Mouse (Mus musculus) lung, postnatal 0 days (tissue): ENCODE results near the gene Klhdc8b. TPM values are rescaled to one million over a fixed set of nuclear protein-coding genes. Genes with fewer than 3 reads are reported as not detected.

ENCODE experiments used
- ATAC-seq: fragments of 200-750 bp; cut with Nextera tagmentation; 2 replicates; pipeline ENCODE4 v1.8.0; 2017; ENCODE audit warnings: moderate library complexity
- DNase-seq: peaks from one replicate; pipeline ENCODE4 v3.0.0-alpha.2; 2016; ENCODE audit warnings: low spot score
- H3K27ac ChIP-seq: fragments of 300-500 bp; sonication (generic); 2 replicates; pipeline ENCODE4 v1.5.1; 2014; ENCODE audit warnings: antibody characterized with exemption, mild to moderate bottlenecking, low read length, mixed read lengths
- H3K27me3 ChIP-seq: fragments of 300-500 bp; sonication (generic); replicated peaks from 2 replicates; pipeline ENCODE4 v1.6.1; 2014; ENCODE audit warnings: low read length, mixed read lengths; ENCODE audit not compliant: insufficient read depth
- H3K36me3 ChIP-seq: fragments of 300-500 bp; sonication (generic); 2 replicates; pipeline ENCODE4 v1.6.1; 2014; ENCODE audit warnings: low read length, mixed read lengths; ENCODE audit not compliant: insufficient read depth
- H3K4me1 ChIP-seq: fragments of 300-500 bp; sonication (generic); 2 replicates; pipeline ENCODE4 v1.6.1; 2014; ENCODE audit warnings: antibody characterized with exemption, low read depth, low read length, mixed read lengths; ENCODE audit not compliant: insufficient read depth
- H3K4me2 ChIP-seq: fragments of 300-500 bp; sonication (generic); replicated peaks from 2 replicates; pipeline ENCODE4 v1.6.1; 2014; ENCODE audit warnings: low read depth, mild to moderate bottlenecking, low read length, moderate library complexity, mixed read lengths
- H3K4me3 ChIP-seq: fragments of 300-500 bp; sonication (generic); 2 replicates; pipeline ENCODE4 v1.5.1; 2014; ENCODE audit warnings: low read depth, low read length
- H3K9ac ChIP-seq: fragments of 300-500 bp; sonication (generic); replicated peaks from 2 replicates; pipeline ENCODE4 v1.6.1; 2014; ENCODE audit warnings: low read depth, mild to moderate bottlenecking
- H3K9me3 ChIP-seq: fragments of 300-500 bp; sonication (generic); 2 replicates; pipeline ENCODE4 v1.6.1; 2016; ENCODE audit warnings: low read length, mixed read lengths
- CTCF ChIP-seq: IDR thresholded peaks from 2 replicates; pipeline ENCODE4 v1.5.1; 2016; ENCODE audit warnings: antibody characterized with exemption, mild to moderate bottlenecking
- EP300 ChIP-seq: IDR thresholded peaks from 2 replicates; pipeline ENCODE4 v1.6.1; 2016; ENCODE audit warnings: antibody characterized with exemption, mild to moderate bottlenecking, control low read depth
- WGBS: fragments of 180-500 bp; shearing (Covaris S2); extraction: QIAGEN DNeasy Blood & Tissue Kit; methylation state at CpG from one replicate; pipeline ENCODE4 v1.1.7; 2014; 5-methylcytosine and 5-hydroxymethylcytosine counted together
- polyA plus RNA-seq: library from polyadenylated mRNA; unstranded; fragments of >200 nt; fragmentation: Nextera tagmentation; extraction: Ambion mirVana; gene quantifications from 2 replicates; pipeline ENCODE4 v1.2.1, GENCODE M21; 2015

Gene Klhdc8b
- polyA plus RNA-seq, 1 experiment from 2014 or later, result 60.5 TPM

DNA sequence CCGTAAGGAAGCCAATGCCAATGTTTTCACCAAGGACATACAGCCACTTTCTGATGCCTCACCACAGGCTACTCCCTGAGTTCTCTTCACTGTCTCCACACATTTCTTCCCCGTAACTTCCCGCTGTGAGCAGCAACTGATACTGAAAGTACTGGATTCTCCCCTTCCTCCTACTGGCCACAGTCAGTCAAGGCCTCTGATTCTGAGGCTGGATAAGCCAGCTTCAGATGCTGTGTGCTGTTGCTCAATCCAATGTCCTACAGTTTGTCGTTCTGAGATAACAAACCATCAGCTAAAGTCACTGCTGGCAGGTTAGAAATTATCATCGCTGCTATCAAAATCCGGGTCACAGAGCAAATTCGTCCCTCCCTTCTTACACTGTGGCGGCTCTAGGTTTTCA, 56.9 kb downstream of the Klhdc8b start:
- H3K4me3 ChIP-seq, result no peak overlapping the region
- TF ChIP-seq CTCF (no peak), EP300 (no peak)
- peak; percentile 20 for DNase-seq
- no peaks in the 10 kb centered on the region for H3K27me3 ChIP-seq
- H3K4me1 ChIP-seq, result no peaks in the 10 kb centered on the region; the same call in 1 of the 2 replicates
- no peak for ATAC-seq
- no peak overlapping the region for H3K4me2 ChIP-seq
- 74% methylated on average over 8 of the region's 8 CpGs for WGBS
- H3K27ac ChIP-seq, result no peak overlapping the region
- H3K9me3 ChIP-seq, result no peaks in the 10 kb centered on the region
- no peak overlapping the region for H3K9ac ChIP-seq
- H3K36me3 ChIP-seq, result no peaks in the 10 kb centered on the region

DNA sequence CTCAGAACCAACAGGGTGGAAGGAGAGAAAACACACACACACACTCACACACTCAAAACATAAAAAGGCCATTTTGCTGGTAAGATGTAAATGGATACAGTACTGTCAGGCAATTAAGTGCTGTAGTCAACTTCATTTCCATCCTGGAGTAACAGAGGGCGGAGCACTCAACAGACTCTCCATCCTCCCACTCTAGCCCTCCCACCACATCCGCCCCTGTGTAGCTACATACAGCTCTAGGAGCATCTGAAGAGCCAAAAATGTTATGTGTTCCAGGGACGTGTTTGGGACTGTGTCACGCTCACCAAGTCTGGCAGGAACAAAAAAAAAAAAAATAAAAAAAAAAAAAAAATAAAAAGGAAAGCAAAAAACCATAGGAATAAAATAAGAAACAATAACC, 58.3 kb downstream of the Klhdc8b start:
- Histone ChIP-seq H3K27ac (no peak overlapping the region), H3K9ac (no peak overlapping the region), H3K4me3 (no peak overlapping the region), H3K4me1 (no peaks in the 10 kb centered on the region; the same call in 1 of the 2 replicates), H3K9me3 (no peaks in the 10 kb centered on the region), H3K36me3 (no peaks in the 10 kb centered on the region), H3K27me3 (no peaks in the 10 kb centered on the region), H3K4me2 (no peak overlapping the region)
- WGBS, result 62% methylated on average over 4 of the region's 4 CpGs
- DNase-seq, result no peak
- no peak for ATAC-seq
- TF ChIP-seq CTCF, result no peak
- no peak for TF ChIP-seq EP300

DNA sequence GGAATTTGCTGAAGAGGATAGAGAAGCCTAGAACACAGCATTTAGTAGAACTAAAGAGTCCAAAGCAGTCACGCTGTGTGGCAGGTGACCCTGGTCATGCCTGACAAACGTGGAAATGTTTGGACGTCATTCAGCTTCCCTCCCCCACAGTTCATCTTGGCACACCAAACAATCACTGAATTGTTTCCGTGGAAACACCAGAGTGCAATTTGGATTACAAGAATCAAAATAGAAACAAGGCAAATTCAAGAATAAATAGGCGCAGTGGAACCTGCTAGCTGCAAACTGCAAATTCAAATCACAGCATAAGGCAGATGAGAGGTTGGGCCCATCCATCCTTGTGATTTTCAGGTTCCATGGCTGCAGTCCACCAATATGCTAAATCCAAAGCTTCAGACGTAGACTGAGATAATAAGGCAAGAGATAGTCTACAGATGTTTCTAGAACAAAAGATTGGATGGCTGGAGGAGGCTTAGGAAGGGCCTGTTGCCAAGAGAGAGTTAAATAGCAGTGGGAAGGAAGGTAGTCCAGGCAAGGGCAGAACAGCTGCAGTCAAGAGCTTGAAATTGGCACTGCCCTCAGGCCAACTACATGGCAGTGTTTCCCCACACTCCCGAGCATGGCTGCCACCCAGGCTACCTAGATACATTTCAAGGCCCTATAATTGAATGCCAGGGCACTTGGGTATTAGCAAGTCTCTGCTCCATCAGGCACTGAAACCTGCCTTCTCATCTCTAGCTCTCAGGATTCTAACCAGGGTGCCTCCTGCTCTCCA, 60.0 kb downstream of the Klhdc8b start:
- Histone ChIP-seq H3K36me3 (no peaks in the 10 kb centered on the region), H3K4me3 (no peak overlapping the region), H3K27me3 (no peaks in the 10 kb centered on the region), H3K4me1 (no peaks in the 10 kb centered on the region; the same call in 1 of the 2 replicates), H3K27ac (no peak overlapping the region), H3K9ac (no peak overlapping the region), H3K4me2 (no peak overlapping the region), H3K9me3 (no peaks in the 10 kb centered on the region)
- ATAC-seq (no peak), DNase-seq (no peak)
- TF ChIP-seq CTCF (no peak), EP300 (no peak)
- WGBS, result 57% methylated on average over 7 of the region's 7 CpGs

DNA sequence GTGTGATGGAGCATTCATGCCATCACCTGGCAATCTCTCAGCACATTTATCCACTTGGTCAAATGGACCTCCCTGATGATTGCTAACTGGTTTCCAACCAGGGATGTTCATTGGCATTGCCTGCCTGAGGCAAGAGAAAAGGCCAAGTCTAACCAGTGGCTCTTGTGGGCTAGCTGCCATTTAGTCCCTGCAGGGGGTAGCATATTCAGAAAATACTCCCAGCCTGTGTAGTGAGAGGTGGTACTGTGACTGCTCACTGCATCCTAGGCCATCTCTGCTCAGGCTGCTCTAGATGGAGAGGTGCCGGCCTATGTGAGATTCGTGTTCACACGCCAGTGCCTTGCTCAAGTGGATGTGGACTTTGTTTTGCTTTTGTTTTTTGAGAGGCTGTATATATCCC, 63.1 kb downstream of the Klhdc8b start:
- ATAC-seq (no peak), DNase-seq (no peak)
- no peaks in the 10 kb centered on the region for H3K9me3 ChIP-seq
- H3K4me2 ChIP-seq, result no peak overlapping the region
- no peaks in the 10 kb centered on the region; the same call in 1 of the 2 replicates for H3K4me1 ChIP-seq
- no peak overlapping the region for H3K9ac ChIP-seq
- no peaks in the 10 kb centered on the region for H3K36me3 ChIP-seq
- TF ChIP-seq CTCF, result no peak
- no peak for TF ChIP-seq EP300
- H3K4me3 ChIP-seq, result no peak overlapping the region
- H3K27ac ChIP-seq, result no peak overlapping the region
- WGBS, result 87% methylated on average over 3 of the region's 3 CpGs
- no peaks in the 10 kb centered on the region for H3K27me3 ChIP-seq

Other genes starting within 250 kb of the Klhdc8b start
- gene Dag1, start 197.6 kb downstream of the Klhdc8b start, polyA plus RNA-seq, result 130 and 138 TPM in 2 replicates
- 15.8 and 18.3 TPM in 2 replicates for gene Nicn1, start 171.2 kb downstream of the Klhdc8b start, polyA plus RNA-seq
- 9.2 and 9.8 TPM in 2 replicates for gene Amt, start 164.7 kb downstream of the Klhdc8b start, polyA plus RNA-seq
- 582 and 634 TPM in 2 replicates for gene Rhoa, start 155.5 kb downstream of the Klhdc8b start, polyA plus RNA-seq
- 92.9 and 93.1 TPM in 2 replicates for gene Tcta, start 155.4 kb downstream of the Klhdc8b start, polyA plus RNA-seq
- gene Gpx1, start 122.7 kb downstream of the Klhdc8b start, polyA plus RNA-seq, result 1,509 and 1,541 TPM in 2 replicates
- 61.4 and 66.4 TPM in 2 replicates for gene Usp4, start 113.7 kb downstream of the Klhdc8b start, polyA plus RNA-seq
- 0.35 and 0.49 TPM in 2 replicates for gene 1700102P08Rik, start 68.8 kb downstream of the Klhdc8b start, polyA plus RNA-seq
- 0.31 and 0.56 TPM in 2 replicates for gene Ccdc36, start 33.1 kb downstream of the Klhdc8b start, polyA plus RNA-seq
- gene BC048562, start 25.1 kb downstream of the Klhdc8b start, polyA plus RNA-seq, result not detected in 2 replicates
- gene Ccdc71, start 1.1 kb downstream of the Klhdc8b start, polyA plus RNA-seq, result 42.1 and 44.3 TPM in 2 replicates
- gene Lamb2, start 18.2 kb upstream of the Klhdc8b start, polyA plus RNA-seq, result 54.8 and 55.2 TPM in 2 replicates
- 37.1 and 39.4 TPM in 2 replicates for gene Usp19, start 29.0 kb upstream of the Klhdc8b start, polyA plus RNA-seq
- gene Qars, start 46.1 kb upstream of the Klhdc8b start, polyA plus RNA-seq, result 62.0 and 65.7 TPM in 2 replicates
- gene Qrich1, start 55.2 kb upstream of the Klhdc8b start, polyA plus RNA-seq, result 58.1 and 58.3 TPM in 2 replicates
- gene Impdh2, start 98.7 kb upstream of the Klhdc8b start, polyA plus RNA-seq, result 55.6 and 56.2 TPM in 2 replicates
- gene Ndufaf3, start 105.9 kb upstream of the Klhdc8b start, polyA plus RNA-seq, result 65.7 and 66.3 TPM in 2 replicates
- gene Dalrd3, start 108.3 kb upstream of the Klhdc8b start, polyA plus RNA-seq, result 74.0 and 78.4 TPM in 2 replicates
- 36.6 and 39.5 TPM in 2 replicates for gene Wdr6, start 117.2 kb upstream of the Klhdc8b start, polyA plus RNA-seq
- gene P4htm, start 136.1 kb upstream of the Klhdc8b start, polyA plus RNA-seq, result 3.2 and 4.1 TPM in 2 replicates
- 31.1 and 33.2 TPM in 2 replicates for gene Arih2, start 187.8 kb upstream of the Klhdc8b start, polyA plus RNA-seq
- gene Slc25a20, start 200.5 kb upstream of the Klhdc8b start, polyA plus RNA-seq, result 58.7 and 60.2 TPM in 2 replicates
- 16.4 and 17.8 TPM in 2 replicates for gene Prkar2a, start 227.7 kb upstream of the Klhdc8b start, polyA plus RNA-seq